Mouse (Mus musculus): Measurements from ENCODE around the gene Hagh. TPM values are rescaled to one million over a fixed set of nuclear protein-coding genes. Genes with fewer than 3 reads are reported as not detected.

Hagh gene
- polyA plus RNA-seq, 1 experiment from 2014 or later = 46.6 TPM

DNA sequence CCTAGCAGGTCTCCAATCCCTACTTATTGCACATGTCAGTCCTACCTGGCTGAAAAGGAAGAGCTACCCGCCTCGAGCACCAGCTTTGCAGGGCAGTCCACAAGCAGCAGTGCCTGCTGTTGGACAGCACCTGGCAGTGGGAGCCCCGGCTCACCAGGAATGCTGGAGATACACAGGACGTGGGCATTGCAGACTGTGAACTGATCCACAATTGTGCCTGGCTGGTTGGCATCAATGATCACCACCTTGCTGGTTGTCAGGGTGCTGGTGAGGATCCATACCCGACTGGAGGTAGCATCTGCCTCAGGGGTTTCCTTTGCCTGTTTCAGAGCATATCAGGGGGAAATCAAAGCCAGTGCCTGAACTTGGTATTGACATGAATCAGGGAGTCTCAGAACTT lies 62.2 kb downstream of the Hagh start:
- Histone ChIP-seq H3K9me3 (ENCODE audit: control insufficient read depth, low read length) (no peaks in the 10 kb centered on the region), H3K27ac (ENCODE audit: low read depth, low read length) (no peak overlapping the region), H3K4me2 (replicated peaks; ENCODE audit: low read depth, low read length) (no peak overlapping the region), H3K4me1 (ENCODE audit: control insufficient read depth, insufficient read depth, low read length) (peaks cover under 1% of the 10 kb centered on the region; the same call in 1 of the 2 replicates), H3K9ac (ENCODE audit: low read depth, low read length) (no peak overlapping the region), H3K4me3 (ENCODE audit: low read length) (no peak overlapping the region), H3K27me3 (ENCODE audit: control insufficient read depth, insufficient read depth, low read length) (no peaks in the 10 kb centered on the region), H3K36me3 (ENCODE audit: control insufficient read depth, insufficient read depth, low read length) (peaks cover 99% of the 10 kb centered on the region)
- no peak for ATAC-seq (ENCODE audit: low FRiP score, low TSS enrichment)
- 92% methylated on average over 5 of the region's 5 CpGs for WGBS

DNA sequence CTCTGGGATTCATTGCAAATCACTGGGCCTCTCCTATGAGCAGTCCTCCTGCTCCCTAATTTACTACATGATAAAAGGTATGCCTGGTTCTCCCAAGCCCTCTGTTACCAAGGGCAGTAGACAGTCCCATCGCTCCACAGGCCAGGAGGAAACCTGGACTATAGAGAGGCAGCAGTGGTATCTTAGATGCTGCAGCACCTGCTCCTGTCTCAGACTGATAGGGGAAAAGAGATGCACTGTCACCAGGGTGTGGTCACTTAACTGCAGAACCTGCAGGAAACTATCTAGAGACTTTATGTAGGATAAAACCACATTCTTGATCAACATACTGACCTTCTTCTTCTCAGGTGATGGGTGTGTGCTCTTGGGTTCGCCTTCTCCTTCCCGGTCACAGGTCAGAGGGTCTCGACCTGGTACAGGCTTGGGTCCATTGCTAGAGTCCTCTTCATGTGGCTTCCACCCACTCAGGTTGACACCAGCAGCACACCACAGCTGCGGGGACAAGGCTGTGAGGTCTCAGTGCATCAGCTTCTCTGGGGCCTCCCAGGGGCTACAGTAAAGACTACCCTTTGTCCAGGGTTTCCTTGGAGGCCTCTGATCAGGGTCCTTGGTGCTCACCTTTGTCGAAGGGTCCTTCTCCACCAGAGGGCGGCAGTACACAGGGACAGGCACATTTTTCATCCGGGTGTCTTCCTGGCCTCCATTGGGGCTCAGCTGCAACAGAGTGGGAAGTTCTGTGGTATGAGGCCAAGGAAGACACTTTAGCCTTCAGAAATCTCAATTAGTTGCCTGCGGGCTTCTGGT lies 62.9 kb downstream of the Hagh start:
- ATAC-seq (ENCODE audit: low FRiP score, low TSS enrichment) = no peak
- H3K36me3 ChIP-seq (ENCODE audit: control insufficient read depth, insufficient read depth, low read length) = peaks cover 100% of the 10 kb centered on the region
- WGBS = 71% methylated on average over 9 of the region's 9 CpGs

DNA sequence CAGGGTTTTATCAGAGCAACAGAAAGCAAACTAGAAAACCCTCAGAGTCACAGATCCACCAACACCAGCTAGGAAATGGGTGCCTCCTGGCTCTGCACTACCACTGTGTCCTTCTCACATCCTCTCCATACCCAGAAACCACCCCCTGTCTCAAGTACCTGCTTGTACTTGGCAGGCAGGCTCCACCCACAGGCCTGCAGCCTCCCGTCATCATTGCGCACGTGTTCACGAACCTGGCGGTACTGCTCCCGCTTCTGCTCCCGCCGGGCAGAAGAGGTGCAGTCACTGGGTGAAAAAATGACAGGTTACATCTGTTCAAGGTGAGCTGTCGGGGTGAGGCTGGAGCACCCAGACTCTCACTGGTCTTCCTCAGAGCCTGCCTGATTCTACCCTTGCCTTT lies 63.8 kb downstream of the Hagh start:
- Histone ChIP-seq H3K4me2 (replicated peaks; ENCODE audit: low read depth, low read length) (no peak overlapping the region), H3K27me3 (ENCODE audit: control insufficient read depth, insufficient read depth, low read length) (no peaks in the 10 kb centered on the region), H3K9me3 (ENCODE audit: control insufficient read depth, low read length) (no peaks in the 10 kb centered on the region), H3K4me1 (ENCODE audit: control insufficient read depth, insufficient read depth, low read length) (no peaks in the 10 kb centered on the region), H3K27ac (ENCODE audit: low read depth, low read length) (no peak overlapping the region), H3K9ac (ENCODE audit: low read depth, low read length) (no peak overlapping the region), H3K4me3 (ENCODE audit: low read length) (no peak overlapping the region), H3K36me3 (ENCODE audit: control insufficient read depth, insufficient read depth, low read length) (peaks cover 100% of the 10 kb centered on the region)
- ATAC-seq (ENCODE audit: low FRiP score, low TSS enrichment) = no peak
- WGBS = 92% methylated on average over 9 of the region's 9 CpGs

More for the DNA sequence above, 62.9 kb downstream of the Hagh start:
- H3K4me2 ChIP-seq (replicated peaks; ENCODE audit: low read depth, low read length) = no peak overlapping the region
- no peak overlapping the region for H3K4me3 ChIP-seq (ENCODE audit: low read length)
- no peaks in the 10 kb centered on the region for H3K9me3 ChIP-seq (ENCODE audit: control insufficient read depth, low read length)
- H3K4me1 ChIP-seq (ENCODE audit: control insufficient read depth, insufficient read depth, low read length) = no peaks in the 10 kb centered on the region
- no peak overlapping the region for H3K9ac ChIP-seq (ENCODE audit: low read depth, low read length)
- no peaks in the 10 kb centered on the region for H3K27me3 ChIP-seq (ENCODE audit: control insufficient read depth, insufficient read depth, low read length)
- no peak overlapping the region for H3K27ac ChIP-seq (ENCODE audit: low read depth, low read length)

DNA sequence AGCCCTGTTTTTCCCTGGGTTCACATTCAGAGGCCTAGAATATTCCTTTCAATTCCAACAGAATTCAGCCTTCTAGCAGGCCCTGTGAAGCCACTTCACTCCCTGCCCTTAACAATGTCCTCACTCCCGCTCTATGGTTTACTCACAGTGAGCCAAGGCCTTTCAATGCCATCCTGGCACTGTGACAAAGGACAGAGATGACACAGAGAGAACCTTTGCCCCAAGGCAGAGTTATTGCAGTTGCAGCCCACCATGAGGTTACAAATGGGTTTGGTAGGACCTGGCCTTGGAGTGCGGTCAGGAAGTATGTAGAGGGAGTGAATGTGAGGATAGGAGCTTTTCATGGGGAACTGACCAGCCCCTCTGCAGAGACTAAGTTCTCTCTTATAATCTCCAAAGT lies 67.6 kb downstream of the Hagh start:
- no peak for ATAC-seq (ENCODE audit: low FRiP score, low TSS enrichment)
- Histone ChIP-seq H3K9me3 (ENCODE audit: control insufficient read depth, low read length) (no peaks in the 10 kb centered on the region), H3K27me3 (ENCODE audit: control insufficient read depth, insufficient read depth, low read length) (no peaks in the 10 kb centered on the region), H3K9ac (ENCODE audit: low read depth, low read length) (no peak overlapping the region), H3K4me3 (ENCODE audit: low read length) (no peak overlapping the region), H3K36me3 (ENCODE audit: control insufficient read depth, insufficient read depth, low read length) (peaks cover 96% of the 10 kb centered on the region), H3K4me2 (replicated peaks; ENCODE audit: low read depth, low read length) (no peak overlapping the region), H3K27ac (ENCODE audit: low read depth, low read length) (no peak overlapping the region), H3K4me1 (ENCODE audit: control insufficient read depth, insufficient read depth, low read length) (no peaks in the 10 kb centered on the region)
- WGBS = 100% methylated on average over 2 of the region's 2 CpGs

DNA sequence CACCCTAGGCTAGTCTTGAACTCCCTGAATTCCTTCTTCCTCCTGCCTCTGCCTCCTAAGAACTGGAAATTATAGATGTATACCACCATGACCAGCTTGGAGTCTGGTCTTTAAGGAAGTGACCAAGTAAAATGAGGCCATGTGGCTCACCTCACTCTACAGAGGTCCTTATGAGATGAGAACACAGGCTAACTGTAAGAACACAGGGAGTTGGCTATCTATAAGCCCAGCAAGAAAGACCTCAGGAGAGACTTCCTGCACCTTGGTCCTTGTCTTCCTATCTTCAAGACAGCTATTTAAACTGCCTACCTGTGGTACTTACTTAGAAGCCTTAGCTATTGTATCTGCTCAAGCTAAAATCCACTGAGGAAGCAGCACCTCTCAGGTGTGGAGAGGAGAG lies 74.0 kb downstream of the Hagh start:
- no peak overlapping the region for H3K27ac ChIP-seq (ENCODE audit: low read depth, low read length)
- H3K4me1 ChIP-seq (ENCODE audit: control insufficient read depth, insufficient read depth, low read length) = no peaks in the 10 kb centered on the region
- H3K9me3 ChIP-seq (ENCODE audit: control insufficient read depth, low read length) = no peaks in the 10 kb centered on the region
- ATAC-seq (ENCODE audit: low FRiP score, low TSS enrichment) = no peak
- no peak overlapping the region for H3K4me3 ChIP-seq (ENCODE audit: low read length)
- H3K4me2 ChIP-seq (replicated peaks; ENCODE audit: low read depth, low read length) = no peak overlapping the region
- no peak overlapping the region for H3K9ac ChIP-seq (ENCODE audit: low read depth, low read length)
- no peaks in the 10 kb centered on the region for H3K27me3 ChIP-seq (ENCODE audit: control insufficient read depth, insufficient read depth, low read length)
- H3K36me3 ChIP-seq (ENCODE audit: control insufficient read depth, insufficient read depth, low read length) = peaks cover 94% of the 10 kb centered on the region

Other genes starting within 250 kb of the Hagh start
- gene Tsc2, start 207.5 kb upstream of the Hagh start, polyA plus RNA-seq (2014; fragmentation: Nextera tagmentation; extraction: Ambion mirVana) = 48.3 and 55.4 TPM in 2 replicates
- gene Nthl1, start 207.5 kb upstream of the Hagh start, polyA plus RNA-seq (2014; fragmentation: Nextera tagmentation; extraction: Ambion mirVana) = 14.2 and 17.0 TPM in 2 replicates
- 86.1 and 95.5 TPM in 2 replicates for gene Slc9a3r2, start 189.8 kb upstream of the Hagh start, polyA plus RNA-seq (2014; fragmentation: Nextera tagmentation; extraction: Ambion mirVana)
- 0.66 TPM in 1 of 2 replicates, not detected in the other for gene Npw, start 181.7 kb upstream of the Hagh start, polyA plus RNA-seq (2014; fragmentation: Nextera tagmentation; extraction: Ambion mirVana)
- gene Zfp598, start 170.5 kb upstream of the Hagh start, polyA plus RNA-seq (2014; fragmentation: Nextera tagmentation; extraction: Ambion mirVana) = 25.3 and 34.4 TPM in 2 replicates
- gene Syngr3, start 150.2 kb upstream of the Hagh start, polyA plus RNA-seq (2014; fragmentation: Nextera tagmentation; extraction: Ambion mirVana) = 1.0 and 1.2 TPM in 2 replicates
- gene Gfer, start 144.0 kb upstream of the Hagh start, polyA plus RNA-seq (2014; fragmentation: Nextera tagmentation; extraction: Ambion mirVana) = 48.1 and 54.4 TPM in 2 replicates
- 3.1 and 3.5 TPM in 2 replicates for gene Noxo1, start 143.9 kb upstream of the Hagh start, polyA plus RNA-seq (2014; fragmentation: Nextera tagmentation; extraction: Ambion mirVana)
- gene Tbl3, start 132.5 kb upstream of the Hagh start, polyA plus RNA-seq (2014; fragmentation: Nextera tagmentation; extraction: Ambion mirVana) = 64.8 and 105 TPM in 2 replicates
- gene Rnf151, start 122.1 kb upstream of the Hagh start, polyA plus RNA-seq (2014; fragmentation: Nextera tagmentation; extraction: Ambion mirVana) = 0.62 TPM in 1 of 2 replicates, not detected in the other
- gene Rps2, start 122.0 kb upstream of the Hagh start, polyA plus RNA-seq (2014; fragmentation: Nextera tagmentation; extraction: Ambion mirVana) = 1,741 and 1,827 TPM in 2 replicates
- 225 and 229 TPM in 2 replicates for gene Ndufb10, start 115.7 kb upstream of the Hagh start, polyA plus RNA-seq (2014; fragmentation: Nextera tagmentation; extraction: Ambion mirVana)
- gene Rpl3l, start 112.3 kb upstream of the Hagh start, polyA plus RNA-seq (2014; fragmentation: Nextera tagmentation; extraction: Ambion mirVana) = not detected in 2 replicates
- gene Msrb1, start 103.5 kb upstream of the Hagh start, polyA plus RNA-seq (2014; fragmentation: Nextera tagmentation; extraction: Ambion mirVana) = 35.2 and 39.0 TPM in 2 replicates
- gene Hs3st6, start 87.2 kb upstream of the Hagh start, polyA plus RNA-seq (2014; fragmentation: Nextera tagmentation; extraction: Ambion mirVana) = 32.7 and 35.9 TPM in 2 replicates
- 0.19 TPM in 1 of 2 replicates, not detected in the other for gene Meiob, start 35.9 kb upstream of the Hagh start, polyA plus RNA-seq (2014; fragmentation: Nextera tagmentation; extraction: Ambion mirVana)
- 30.4 and 34.1 TPM in 2 replicates for gene Fahd1, start 10.2 kb downstream of the Hagh start, polyA plus RNA-seq (2014; fragmentation: Nextera tagmentation; extraction: Ambion mirVana)
- 0.49 and 1.0 TPM in 2 replicates for gene Igfals, start 25.9 kb downstream of the Hagh start, polyA plus RNA-seq (2014; fragmentation: Nextera tagmentation; extraction: Ambion mirVana)
- gene Nubp2, start 46.2 kb downstream of the Hagh start, polyA plus RNA-seq (2014; fragmentation: Nextera tagmentation; extraction: Ambion mirVana) = 57.1 and 61.8 TPM in 2 replicates
- 32.1 and 36.8 TPM in 2 replicates for gene Spsb3, start 46.5 kb downstream of the Hagh start, polyA plus RNA-seq (2014; fragmentation: Nextera tagmentation; extraction: Ambion mirVana)
- gene Eme2, start 54.9 kb downstream of the Hagh start, polyA plus RNA-seq (2014; fragmentation: Nextera tagmentation; extraction: Ambion mirVana) = 18.2 and 25.2 TPM in 2 replicates
- 102 and 111 TPM in 2 replicates for gene Mrps34, start 55.0 kb downstream of the Hagh start, polyA plus RNA-seq (2014; fragmentation: Nextera tagmentation; extraction: Ambion mirVana)
- 84.6 and 99.5 TPM in 2 replicates for gene Nme3, start 56.4 kb downstream of the Hagh start, polyA plus RNA-seq (2014; fragmentation: Nextera tagmentation; extraction: Ambion mirVana)
- 23.9 and 31.8 TPM in 2 replicates for gene Mapk8ip3, start 96.8 kb downstream of the Hagh start, polyA plus RNA-seq (2014; fragmentation: Nextera tagmentation; extraction: Ambion mirVana)
- 131 and 155 TPM in 2 replicates for gene Jpt2, start 120.5 kb downstream of the Hagh start, polyA plus RNA-seq (2014; fragmentation: Nextera tagmentation; extraction: Ambion mirVana)
- gene Cramp1l, start 175.6 kb downstream of the Hagh start, polyA plus RNA-seq (2014; fragmentation: Nextera tagmentation; extraction: Ambion mirVana) = 8.5 and 11.6 TPM in 2 replicates
- gene Ift140, start 175.9 kb downstream of the Hagh start, polyA plus RNA-seq (2014; fragmentation: Nextera tagmentation; extraction: Ambion mirVana) = 15.5 and 23.6 TPM in 2 replicates
- 15.9 and 18.4 TPM in 2 replicates for gene Tmem204, start 243.4 kb downstream of the Hagh start, polyA plus RNA-seq (2014; fragmentation: Nextera tagmentation; extraction: Ambion mirVana)